20 mouse cellular contexts compared by ENCODE assay signal in genomic region chr12:111550679-111551078, GRCm38 (mm10). TPM values are rescaled to one million over a fixed set of nuclear protein-coding genes. Genes with fewer than 3 reads are reported as not detected.
DNase-seq lines count a peak whose midpoint lies in the region; ATAC-seq and TF ChIP-seq lines count a peak whose summit lies in the region.
"Had no signal": no experiment of that assay in that cellular context is flagged by ENCODE, and none has a peak within 500 bp of the region (broad histone marks: within the 10 kb centered on the region; RNA-seq: fewer than 3 reads in every experiment).

No protein-coding gene starts in this region.

- no peaks in the 10 kb centered on the region for H3K27me3 ChIP-seq in heart, adult 2 months (ENCODE audit: control insufficient read depth, insufficient read depth, low read length)
- H3K27me3 ChIP-seq in heart, embryonic 11.5 days (ENCODE audit: control insufficient read depth, insufficient read depth, low read length) = no peaks in the 10 kb centered on the region
- no peaks in the 10 kb centered on the region for H3K27me3 ChIP-seq in liver, embryonic 12.5 days (replicated peaks)
- H3K27me3 ChIP-seq in liver, embryonic 11.5 days (replicated peaks; ENCODE audit: control insufficient read depth, insufficient read depth, low read length) = no peaks in the 10 kb centered on the region
- no peaks in the 10 kb centered on the region for H3K27me3 ChIP-seq in liver, embryonic 15.5 days
- H3K27me3 ChIP-seq: limb, embryonic 12.5 days; midbrain, embryonic 13.5 days had no signal

- no peak for DNase-seq in heart, adult 2 months
- no peak for DNase-seq in liver, embryonic 11.5 days (ENCODE audit: low spot score)
- DNase-seq in spleen, adult 12 weeks (ENCODE audit: low spot score) = no peak
- DNase-seq in gastrocnemius, postnatal 14 days = no peak
- DNase-seq: adrenal gland, postnatal 14 days; cerebellum, adult 2 months; gastrocnemius, postnatal 10 days; heart, postnatal 4 days; layer of hippocampus, postnatal 36 days; lung, postnatal 36 days had no signal

- no peak for TF ChIP-seq EP300 in heart, adult 2 months (IDR thresholded peaks at IDR 0.05; ENCODE audit: insufficient read depth, low read depth, low read length)

- TF ChIP-seq CTCF in heart, adult 2 months (IDR thresholded peaks at IDR 0.05) = peak; percentile 32

- H3K4me1 ChIP-seq in heart, adult 2 months (ENCODE audit: control insufficient read depth, insufficient read depth, low read length) = no peaks in the 10 kb centered on the region
- H3K4me1 ChIP-seq in heart, embryonic 11.5 days (ENCODE audit: control insufficient read depth, insufficient read depth, low read length) = no peaks in the 10 kb centered on the region
- H3K4me1 ChIP-seq in liver, embryonic 12.5 days = peaks cover 5% of the 10 kb centered on the region
- H3K4me1 ChIP-seq in liver, embryonic 11.5 days (replicated peaks; ENCODE audit: control insufficient read depth, insufficient read depth, low read length) = no peaks in the 10 kb centered on the region
- peaks cover 15% of the 10 kb centered on the region for H3K4me1 ChIP-seq in liver, embryonic 15.5 days (replicated peaks)
- H3K4me1 ChIP-seq: heart, embryonic 10.5 days; limb, embryonic 12.5 days; midbrain, embryonic 13.5 days had no signal

- ATAC-seq in heart, embryonic 11.5 days (replicated peaks; ENCODE audit: insufficient number of reproducible peaks, low FRiP score, low TSS enrichment) = no peak
- ATAC-seq in liver, embryonic 12.5 days = no peak
- no peak for ATAC-seq in liver, embryonic 11.5 days (replicated peaks; ENCODE audit: low FRiP score)
- 0 out of 2 replicates have a peak, but pooled peaks have one; percentile 17 for ATAC-seq in common myeloid progenitor, adult 5-6 weeks (replicated peaks; ENCODE audit: low read depth, poor library complexity, severe bottlenecking)
- no peak for ATAC-seq in liver, embryonic 15.5 days (ENCODE audit: insufficient read depth)
- ATAC-seq: forebrain, embryonic 16.5 days; inflammation-experienced regulatory T-cells, adult 6 months; midbrain, embryonic 13.5 days had no signal

- no peak overlapping the region for H3K9ac ChIP-seq in heart, adult 2 months (ENCODE audit: low read depth, low read length)
- no peak overlapping the region for H3K9ac ChIP-seq in heart, embryonic 11.5 days (ENCODE audit: low read depth, low read length)
- no peak overlapping the region for H3K9ac ChIP-seq in liver, embryonic 12.5 days
- H3K9ac ChIP-seq in liver, embryonic 11.5 days (ENCODE audit: low read depth, low read length) = no peak overlapping the region
- no peak overlapping the region for H3K9ac ChIP-seq in liver, embryonic 15.5 days
- H3K9ac ChIP-seq: limb, embryonic 12.5 days; midbrain, embryonic 13.5 days had no signal

- H3K4me3 ChIP-seq in heart, adult 2 months = no peak overlapping the region
- no peak overlapping the region for H3K4me3 ChIP-seq in heart, embryonic 11.5 days (ENCODE audit: low read depth, low read length)
- no peak overlapping the region for H3K4me3 ChIP-seq in liver, embryonic 12.5 days
- no peak overlapping the region for H3K4me3 ChIP-seq in liver, embryonic 11.5 days (ENCODE audit: low read depth, low read length)
- H3K4me3 ChIP-seq in liver, embryonic 15.5 days (replicated peaks) = no peak overlapping the region
- H3K4me3 ChIP-seq: heart, embryonic 10.5 days; limb, embryonic 12.5 days; midbrain, embryonic 13.5 days; myocyte had no signal

- H3K36me3 ChIP-seq in heart, adult 2 months (ENCODE audit: control insufficient read depth, insufficient read depth, low read length) = peaks cover 7% of the 10 kb centered on the region
- H3K36me3 ChIP-seq in heart, embryonic 11.5 days (ENCODE audit: control insufficient read depth, insufficient read depth, low read length) = peaks cover 11% of the 10 kb centered on the region
- H3K36me3 ChIP-seq in liver, embryonic 12.5 days = peaks cover 30% of the 10 kb centered on the region
- H3K36me3 ChIP-seq in liver, embryonic 11.5 days (ENCODE audit: control insufficient read depth, insufficient read depth, low read length) = peaks cover 12% of the 10 kb centered on the region
- peaks cover 37% of the 10 kb centered on the region for H3K36me3 ChIP-seq in liver, embryonic 15.5 days (replicated peaks)

- H3K4me2 ChIP-seq in heart, embryonic 11.5 days = no peak overlapping the region
- no peak overlapping the region for H3K4me2 ChIP-seq in liver, embryonic 12.5 days
- H3K4me2 ChIP-seq in liver, embryonic 11.5 days = no peak overlapping the region
- no peak overlapping the region for H3K4me2 ChIP-seq in liver, embryonic 15.5 days
- H3K4me2 ChIP-seq: limb, embryonic 12.5 days; midbrain, embryonic 13.5 days had no signal

- intact Hi-C loops in heart, adult 2 months (cut with DNase I) = no loop called here
- intact Hi-C loops in gastrocnemius, postnatal 14 days (cut with DNase I; ENCODE audit: low total_unique reads) = loop anchor here (10.0 kb wide), 1 partner anchor 64 kb away; no protein-coding TSS in a partner anchor

- H3K79me2 ChIP-seq in heart, adult 2 months (replicated peaks; ENCODE audit: control insufficient read depth, insufficient read depth, low read length) = no peaks in the 10 kb centered on the region

- H3K27ac ChIP-seq in heart, adult 2 months = no peak overlapping the region
- H3K27ac ChIP-seq in heart, embryonic 11.5 days (ENCODE audit: low read depth, low read length) = no peak overlapping the region
- H3K27ac ChIP-seq in liver, embryonic 12.5 days = peak overlapping the region; percentile 56
- no peak overlapping the region for H3K27ac ChIP-seq in liver, embryonic 11.5 days (ENCODE audit: low read depth, low read length)
- peak overlapping the region; percentile 24; the same call in 1 of the 2 replicates for H3K27ac ChIP-seq in liver, embryonic 15.5 days (replicated peaks)
- H3K27ac ChIP-seq: heart, embryonic 10.5 days; limb, embryonic 12.5 days; midbrain, embryonic 13.5 days had no signal

- no peak for TF ChIP-seq POLR2A in heart, adult 2 months (IDR thresholded peaks at IDR 0.05; ENCODE audit: insufficient read depth, low read depth, low read length)

- WGBS in heart, adult 2 months = 59% methylated on average over 1 of the region's 1 CpGs
- whole genome bisulfite sequencing in heart, embryonic 11.5 days (ENCODE audit: insufficient replicate concordance) = 44% methylated on average over 1 of the region's 1 CpGs
- WGBS in liver, embryonic 12.5 days (ENCODE audit: insufficient replicate concordance) = 41% methylated on average over 1 of the region's 1 CpGs
- WGBS in liver, embryonic 11.5 days = 52% methylated on average over 1 of the region's 1 CpGs
- 49% methylated on average over 1 of the region's 1 CpGs for WGBS in liver, embryonic 15.5 days (ENCODE audit: insufficient replicate concordance)

- no peaks in the 10 kb centered on the region for H3K9me3 ChIP-seq in heart, embryonic 11.5 days (replicated peaks; ENCODE audit: control insufficient read depth, low read length)
- no peaks in the 10 kb centered on the region for H3K9me3 ChIP-seq in liver, embryonic 12.5 days (replicated peaks)
- no peaks in the 10 kb centered on the region for H3K9me3 ChIP-seq in liver, embryonic 11.5 days (ENCODE audit: control insufficient read depth, low read length)
- no peaks in the 10 kb centered on the region for H3K9me3 ChIP-seq in liver, embryonic 15.5 days (replicated peaks)
- H3K9me3 ChIP-seq: heart, embryonic 10.5 days; limb, embryonic 12.5 days; midbrain, embryonic 13.5 days had no signal

RNA-seq across cellular contexts. Expression of gene Eif5, which starts 12.9 kb away (rescaled TPM):
- total RNA-seq in heart, adult 2 months (2021) = 100 to 1,000 TPM; 160 to 170 TPM
- 39.4 and 85.3 TPM in 2 replicates for polyA plus RNA-seq in heart, adult 2 months (2012; rRNA removed)
- 478 and 505 TPM in 2 replicates for polyA plus RNA-seq in heart, embryonic 11.5 days (2014; fragmentation: Nextera tagmentation; extraction: Ambion mirVana)
- 664 and 670 TPM in 2 replicates for polyA plus RNA-seq in liver, embryonic 12.5 days (2016; fragmentation: Nextera tagmentation; extraction: Ambion mirVana)
- 623 and 628 TPM in 2 replicates for polyA plus RNA-seq in liver, embryonic 11.5 days (2014; fragmentation: Nextera tagmentation; extraction: Ambion mirVana)
- total RNA-seq in common myeloid progenitor, adult 5-6 weeks (2017) = 309 and 347 TPM in 2 replicates
- polyA plus RNA-seq in liver, embryonic 15.5 days (2015; fragmentation: Nextera tagmentation; extraction: Ambion mirVana) = 499 and 578 TPM in 2 replicates
- 100 to 1,000 TPM; 111 to 128 TPM for total RNA-seq in gastrocnemius, postnatal 14 days (2021)

RNA-seq across cellular contexts. Expression of gene Mark3, which starts 23.6 kb away (rescaled TPM):
- 10 to 100 TPM; 50.6 to 52.5 TPM for total RNA-seq in heart, adult 2 months (2021)
- polyA plus RNA-seq in heart, adult 2 months (2012; rRNA removed) = 18.1 and 28.2 TPM in 2 replicates
- 45.7 and 47.7 TPM in 2 replicates for polyA plus RNA-seq in heart, embryonic 11.5 days (2014; fragmentation: Nextera tagmentation; extraction: Ambion mirVana)
- polyA plus RNA-seq in liver, embryonic 12.5 days (2016; fragmentation: Nextera tagmentation; extraction: Ambion mirVana) = 32.9 and 35.2 TPM in 2 replicates
- 36.9 and 38.6 TPM in 2 replicates for polyA plus RNA-seq in liver, embryonic 11.5 days (2014; fragmentation: Nextera tagmentation; extraction: Ambion mirVana)
- 60.4 and 76.4 TPM in 2 replicates for total RNA-seq in common myeloid progenitor, adult 5-6 weeks (2017)
- polyA plus RNA-seq in liver, embryonic 15.5 days (2015; fragmentation: Nextera tagmentation; extraction: Ambion mirVana) = 13.3 and 17.4 TPM in 2 replicates
- total RNA-seq in gastrocnemius, postnatal 14 days (2021) = 10 to 100 TPM; 48.7 to 51.8 TPM

Comparison
In these comparisons a context has a peak if more than half of its experiments do, and no peak if none do; other contexts are left out.
1. H3K27ac ChIP-seq: peak in liver, embryonic 12.5 days (single experiment) and liver, embryonic 15.5 days (single experiment); none in heart, adult 2 months (single experiment), heart, embryonic 11.5 days (single experiment) and liver, embryonic 11.5 days (single experiment).